Mouse (Mus musculus): Measurements from ENCODE around the gene Ipo9. TPM values are rescaled to one million over a fixed set of nuclear protein-coding genes. Genes with fewer than 3 reads are reported as not detected.
"Not testable (repeated sequence)": the region's sequence is repeated elsewhere in the genome, so short reads cannot be mapped to it uniquely, and the experiment has no call there.

Ipo9 gene
- polyA plus RNA-seq, 1 experiment from 2014 or later: 102 TPM

GRCm38 (mm10) chr1:135412130-135412529, 18.2 kb downstream of the Ipo9 start:
- Histone ChIP-seq H3K27ac (ENCODE audit: low read depth, low read length) (no peak overlapping the region), H3K4me1 (ENCODE audit: control insufficient read depth, insufficient read depth, low read depth, low read length) (no peaks in the 10 kb centered on the region), H3K4me3 (ENCODE audit: low read length) (no peak overlapping the region), H3K9ac (ENCODE audit: low read depth, low read length) (no peak overlapping the region), H3K36me3 (ENCODE audit: control insufficient read depth, insufficient read depth, low read length) (peaks cover 57% of the 10 kb centered on the region), H3K27me3 (replicated peaks; ENCODE audit: control insufficient read depth, insufficient read depth, low read length) (no peaks in the 10 kb centered on the region), H3K4me2 (ENCODE audit: low read length) (no peak overlapping the region), H3K9me3 (ENCODE audit: control insufficient read depth, low read length) (no peaks in the 10 kb centered on the region)
- 82% methylated on average over 4 of the region's 4 CpGs for WGBS
- no peak for ATAC-seq

- peaks cover 55% of the 10 kb centered on the region for H3K36me3 ChIP-seq (ENCODE audit: control insufficient read depth, insufficient read depth, low read length)
- no peak overlapping the region for H3K4me3 ChIP-seq (ENCODE audit: low read length)
- WGBS: 66% methylated on average over 2 of the region's 2 CpGs
- no peak overlapping the region for H3K9ac ChIP-seq (ENCODE audit: low read depth, low read length)
- H3K4me1 ChIP-seq (ENCODE audit: control insufficient read depth, insufficient read depth, low read depth, low read length): no peaks in the 10 kb centered on the region
- no peak overlapping the region for H3K4me2 ChIP-seq (ENCODE audit: low read length)
- ATAC-seq: no peak
- H3K9me3 ChIP-seq (ENCODE audit: control insufficient read depth, low read length): no peaks in the 10 kb centered on the region
- H3K27me3 ChIP-seq (replicated peaks; ENCODE audit: control insufficient read depth, insufficient read depth, low read length): no peaks in the 10 kb centered on the region
- H3K27ac ChIP-seq (ENCODE audit: low read depth, low read length): no peak overlapping the region
Measured at GRCm38 (mm10) chr1:135410967-135411366, 19.3 kb downstream of the Ipo9 start.

- WGBS: 99% methylated on average over 4 of the region's 4 CpGs
- Histone ChIP-seq H3K27ac (ENCODE audit: low read depth, low read length) (no peak overlapping the region), H3K9me3 (ENCODE audit: control insufficient read depth, low read length) (no peaks in the 10 kb centered on the region), H3K27me3 (replicated peaks; ENCODE audit: control insufficient read depth, insufficient read depth, low read length) (no peaks in the 10 kb centered on the region), H3K9ac (ENCODE audit: low read depth, low read length) (no peak overlapping the region), H3K36me3 (ENCODE audit: control insufficient read depth, insufficient read depth, low read length) (peaks cover 61% of the 10 kb centered on the region), H3K4me3 (ENCODE audit: low read length) (no peak overlapping the region), H3K4me2 (ENCODE audit: low read length) (no peak overlapping the region), H3K4me1 (ENCODE audit: control insufficient read depth, insufficient read depth, low read depth, low read length) (no peaks in the 10 kb centered on the region)
- ATAC-seq: no peak
Measured at GRCm38 (mm10) chr1:135408973-135409372, 21.3 kb downstream of the Ipo9 start.

GRCm38 (mm10) chr1:135405356-135405755, 24.9 kb downstream of the Ipo9 start:
- no peaks in the 10 kb centered on the region for H3K4me1 ChIP-seq (ENCODE audit: control insufficient read depth, insufficient read depth, low read depth, low read length)
- H3K9me3 ChIP-seq (ENCODE audit: control insufficient read depth, low read length): no peaks in the 10 kb centered on the region
- no peak overlapping the region for H3K27ac ChIP-seq (ENCODE audit: low read depth, low read length)
- no peak overlapping the region for H3K4me3 ChIP-seq (ENCODE audit: low read length)
- peaks cover 71% of the 10 kb centered on the region for H3K36me3 ChIP-seq (ENCODE audit: control insufficient read depth, insufficient read depth, low read length)
- H3K9ac ChIP-seq (ENCODE audit: low read depth, low read length): no peak overlapping the region
- H3K27me3 ChIP-seq (replicated peaks; ENCODE audit: control insufficient read depth, insufficient read depth, low read length): no peaks in the 10 kb centered on the region
- 90% methylated on average over 7 of the region's 7 CpGs for WGBS
- no peak overlapping the region for H3K4me2 ChIP-seq (ENCODE audit: low read length)
- no peak for ATAC-seq

GRCm38 (mm10) chr1:135401452-135402110, 28.7 kb downstream of the Ipo9 start:
- no peak overlapping the region for H3K9ac ChIP-seq (ENCODE audit: low read depth, low read length)
- H3K27ac ChIP-seq (ENCODE audit: low read depth, low read length): no peak overlapping the region
- ATAC-seq: no peak
- H3K36me3 ChIP-seq (ENCODE audit: control insufficient read depth, insufficient read depth, low read length): peaks cover 61% of the 10 kb centered on the region
- no peaks in the 10 kb centered on the region for H3K4me1 ChIP-seq (ENCODE audit: control insufficient read depth, insufficient read depth, low read depth, low read length)
- H3K9me3 ChIP-seq (ENCODE audit: control insufficient read depth, low read length): no peaks in the 10 kb centered on the region
- WGBS: 95% methylated on average over 3 of the region's 3 CpGs
- no peak overlapping the region for H3K4me2 ChIP-seq (ENCODE audit: low read length)
- H3K4me3 ChIP-seq (ENCODE audit: low read length): no peak overlapping the region
- H3K27me3 ChIP-seq (replicated peaks; ENCODE audit: control insufficient read depth, insufficient read depth, low read length): no peaks in the 10 kb centered on the region

- H3K4me2 ChIP-seq (ENCODE audit: low read length): no peak overlapping the region
- H3K4me3 ChIP-seq (ENCODE audit: low read length): no peak overlapping the region
- no peak overlapping the region for H3K9ac ChIP-seq (ENCODE audit: low read depth, low read length)
- WGBS: 95% methylated on average over 5 of the region's 5 CpGs
- no peaks in the 10 kb centered on the region for H3K27me3 ChIP-seq (replicated peaks; ENCODE audit: control insufficient read depth, insufficient read depth, low read length)
- H3K27ac ChIP-seq (ENCODE audit: low read depth, low read length): no peak overlapping the region
- ATAC-seq: no peak
- H3K9me3 ChIP-seq (ENCODE audit: control insufficient read depth, low read length): no peaks in the 10 kb centered on the region
- no peaks in the 10 kb centered on the region for H3K4me1 ChIP-seq (ENCODE audit: control insufficient read depth, insufficient read depth, low read depth, low read length)
- H3K36me3 ChIP-seq (ENCODE audit: control insufficient read depth, insufficient read depth, low read length): peaks cover 55% of the 10 kb centered on the region
Measured at GRCm38 (mm10) chr1:135399466-135399865, 30.8 kb downstream of the Ipo9 start.

- no peak overlapping the region for H3K4me3 ChIP-seq (ENCODE audit: low read length)
- peaks cover 2% of the 10 kb centered on the region; the same call in 1 of the 2 replicates for H3K4me1 ChIP-seq (ENCODE audit: control insufficient read depth, insufficient read depth, low read depth, low read length)
- no peaks in the 10 kb centered on the region for H3K9me3 ChIP-seq (ENCODE audit: control insufficient read depth, low read length)
- peaks cover 57% of the 10 kb centered on the region for H3K36me3 ChIP-seq (ENCODE audit: control insufficient read depth, insufficient read depth, low read length)
- no peaks in the 10 kb centered on the region for H3K27me3 ChIP-seq (replicated peaks; ENCODE audit: control insufficient read depth, insufficient read depth, low read length)
- no peak overlapping the region for H3K4me2 ChIP-seq (ENCODE audit: low read length)
- no peak overlapping the region for H3K9ac ChIP-seq (ENCODE audit: low read depth, low read length)
- H3K27ac ChIP-seq (ENCODE audit: low read depth, low read length): no peak overlapping the region
- ATAC-seq: no peak
- WGBS: 91% methylated on average over 9 of the region's 9 CpGs
Measured at GRCm38 (mm10) chr1:135385161-135385560, 45.1 kb downstream of the Ipo9 start.

GRCm38 (mm10) chr1:135384171-135384570, 46.1 kb downstream of the Ipo9 start:
- Histone ChIP-seq H3K9ac (ENCODE audit: low read depth, low read length) (no peak overlapping the region), H3K27ac (ENCODE audit: low read depth, low read length) (no peak overlapping the region), H3K27me3 (replicated peaks; ENCODE audit: control insufficient read depth, insufficient read depth, low read length) (no peaks in the 10 kb centered on the region), H3K4me1 (ENCODE audit: control insufficient read depth, insufficient read depth, low read depth, low read length) (peaks cover 2% of the 10 kb centered on the region; the same call in 1 of the 2 replicates), H3K36me3 (ENCODE audit: control insufficient read depth, insufficient read depth, low read length) (peaks cover 49% of the 10 kb centered on the region), H3K4me3 (ENCODE audit: low read length) (no peak overlapping the region), H3K4me2 (ENCODE audit: low read length) (no peak overlapping the region), H3K9me3 (ENCODE audit: control insufficient read depth, low read length) (no peaks in the 10 kb centered on the region)
- no peak for ATAC-seq
- WGBS: 97% methylated on average over 5 of the region's 5 CpGs

- H3K4me2 ChIP-seq (ENCODE audit: low read length); H3K27me3 ChIP-seq (replicated peaks; ENCODE audit: control insufficient read depth, insufficient read depth, low read length); ATAC-seq; H3K27ac ChIP-seq (ENCODE audit: low read depth, low read length); H3K9ac ChIP-seq (ENCODE audit: low read depth, low read length); H3K9me3 ChIP-seq (ENCODE audit: control insufficient read depth, low read length); H3K4me3 ChIP-seq (ENCODE audit: low read length); H3K4me1 ChIP-seq (ENCODE audit: control insufficient read depth, insufficient read depth, low read depth, low read length): not testable (repeated sequence)
- H3K36me3 ChIP-seq (ENCODE audit: control insufficient read depth, insufficient read depth, low read length): peaks cover 24% of the 10 kb centered on the region
- 60% methylated on average over 6 of the region's 6 CpGs for WGBS
Measured at GRCm38 (mm10) chr1:135381560-135381959, 48.7 kb downstream of the Ipo9 start.

All from hindbrain, embryonic 16.5 days (tissue).